Mouse (Mus musculus): Measurements from ENCODE around the gene Qrich1.

- TF ChIP-seq CTCF (conservative IDR thresholded peaks at IDR 0.05; ENCODE audit: low read length) (no peak), POU5F1 (IDR thresholded peaks at IDR 0.05; ENCODE audit: borderline replicate concordance, low read length) (no peak), NANOG (IDR thresholded peaks at IDR 0.05; ENCODE audit: borderline replicate concordance, low read length) (no peak)
Measured at GRCm38 (mm10) chr9:108481520-108482210, 34.9 kb upstream of the Qrich1 start.
